Mouse (Mus musculus): ENCODE measurements around the gene Cobl.

DNA sequence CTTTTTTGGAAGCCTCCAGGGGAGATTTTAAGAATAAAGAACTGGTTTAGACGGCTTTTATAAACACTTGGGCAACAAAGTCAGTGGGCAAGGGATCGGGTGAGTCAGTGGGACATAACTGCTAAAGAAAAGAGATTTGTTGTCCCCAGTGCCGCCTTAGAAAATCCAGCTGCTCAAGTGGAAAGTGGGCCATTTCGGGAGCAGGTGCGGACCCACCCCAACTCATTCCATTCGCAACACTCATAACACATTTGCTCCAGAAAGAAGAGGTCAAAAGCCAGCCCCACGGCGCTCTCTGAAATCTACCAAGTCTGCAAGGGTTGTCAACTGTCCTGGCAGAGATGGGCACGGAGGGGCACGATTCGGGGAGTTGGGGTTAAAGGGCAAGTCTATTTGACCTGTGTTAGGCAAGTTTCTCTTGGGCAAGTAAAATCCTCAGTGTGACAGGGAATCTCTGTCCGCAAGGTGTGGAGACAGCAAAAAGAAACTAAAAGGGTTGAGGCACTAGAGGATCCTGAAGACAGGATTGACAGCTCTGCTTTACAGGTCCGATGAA, 1.1 kb downstream of the Cobl start:
- TF ChIP-seq POLR2A (IDR thresholded peaks at IDR 0.05; ENCODE audit: borderline replicate concordance, insufficient read depth, low read length) (no peak), CTCF (IDR thresholded peaks at IDR 0.05; ENCODE audit: borderline replicate concordance, insufficient read depth, low read depth, low read length) (no peak)

Measured in cerebellum, adult 2 months (tissue).